Comparison of ENCODE assay signal across 22 mouse cellular contexts in the genomic region with DNA sequence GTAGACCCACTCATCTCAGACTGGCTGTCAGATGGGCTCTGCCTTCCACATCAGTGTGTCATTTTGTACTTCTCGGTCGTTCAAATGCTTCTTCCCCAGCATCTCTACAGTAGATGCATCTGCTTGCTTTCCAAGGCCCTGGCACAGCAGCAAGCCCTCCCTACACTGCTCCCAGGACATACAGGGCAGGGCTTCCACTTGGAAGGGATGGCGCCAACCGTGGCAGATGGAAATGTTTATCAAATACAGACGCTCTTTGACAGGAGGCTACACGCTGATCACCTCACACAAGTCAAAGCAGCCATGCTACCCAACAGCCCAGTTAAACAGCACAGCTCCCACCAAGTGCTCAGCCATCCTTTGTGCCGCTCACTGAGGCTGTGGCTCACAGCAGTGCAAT. TPM values are rescaled to one million over a fixed set of nuclear protein-coding genes. Genes with fewer than 3 reads are reported as not detected.
DNase-seq lines count a peak whose midpoint lies in the region; ATAC-seq lines count a peak whose summit lies in the region.
"Had no signal": no experiment of that assay in that cellular context is flagged by ENCODE, and none has a peak within 500 bp of the region (broad histone marks: within the 10 kb centered on the region; RNA-seq: fewer than 3 reads in every experiment).

No protein-coding gene starts in this region.

- 66% methylated on average over 7 of the region's 7 CpGs for whole genome bisulfite sequencing in hindbrain, embryonic 16.5 days
- 86% methylated on average over 7 of the region's 7 CpGs for WGBS in hindbrain, embryonic 11.5 days

- no peaks in the 10 kb centered on the region for H3K27me3 ChIP-seq in hindbrain, embryonic 16.5 days (replicated peaks; ENCODE audit: control insufficient read depth, insufficient read depth, low read length)
- H3K27me3 ChIP-seq in hindbrain, embryonic 11.5 days (ENCODE audit: control insufficient read depth, insufficient read depth, low read length) = no peaks in the 10 kb centered on the region
- H3K27me3 ChIP-seq: neural tube, embryonic 13.5 days; stomach, embryonic 15.5 days had no signal

- no peak overlapping the region for H3K27ac ChIP-seq in hindbrain, embryonic 16.5 days (ENCODE audit: low read depth, low read length)
- H3K27ac ChIP-seq in hindbrain, embryonic 11.5 days (ENCODE audit: low read depth, low read length) = no peak overlapping the region
- H3K27ac ChIP-seq: embryonic facial prominence, embryonic 10.5 days; hindbrain, embryonic 10.5 days; midbrain, embryonic 10.5 days; neural tube, embryonic 13.5 days; stomach, embryonic 15.5 days had no signal

- DNase-seq in hindbrain, embryonic 11.5 days (ENCODE audit: low spot score) = no peak
- DNase-seq in cerebellum, adult 11-12 months = peak; percentile 82
- DNase-seq in cerebellum, adult 9-11 months = peak; percentile 85
- DNase-seq in ovary, postnatal 36 days (ENCODE audit: low spot score) = no peak
- DNase-seq in adrenal gland, postnatal 14 days = no peak
- no peak for DNase-seq in layer of hippocampus, adult 9-10 months (ENCODE audit: low spot score)
- DNase-seq: adrenal gland, postnatal 25 days; gastrocnemius, postnatal 14 days; heart, adult 11 months; lung, postnatal 10 days; right cerebral cortex, postnatal 4 days; thymus, postnatal 25 days had no signal

- H3K4me3 ChIP-seq in hindbrain, embryonic 16.5 days (ENCODE audit: low read length) = no peak overlapping the region
- H3K4me3 ChIP-seq in hindbrain, embryonic 11.5 days (ENCODE audit: low read depth, low read length) = no peak overlapping the region
- H3K4me3 ChIP-seq: embryonic facial prominence, embryonic 10.5 days; hindbrain, embryonic 10.5 days; midbrain, embryonic 10.5 days; myocyte; neural tube, embryonic 13.5 days; stomach, embryonic 15.5 days had no signal

- peaks cover 29% of the 10 kb centered on the region for H3K36me3 ChIP-seq in hindbrain, embryonic 16.5 days (ENCODE audit: control insufficient read depth, insufficient read depth, low read length)
- H3K36me3 ChIP-seq in hindbrain, embryonic 11.5 days (ENCODE audit: control insufficient read depth, insufficient read depth, low read length) = peaks cover 12% of the 10 kb centered on the region

- H3K4me1 ChIP-seq in hindbrain, embryonic 16.5 days (ENCODE audit: control insufficient read depth, insufficient read depth, low read depth, low read length) = no peaks in the 10 kb centered on the region
- no peaks in the 10 kb centered on the region for H3K4me1 ChIP-seq in hindbrain, embryonic 11.5 days (replicated peaks; ENCODE audit: control insufficient read depth, insufficient read depth, low read length)
- H3K4me1 ChIP-seq: embryonic facial prominence, embryonic 10.5 days; hindbrain, embryonic 10.5 days; midbrain, embryonic 10.5 days; stomach, embryonic 15.5 days had no signal

- H3K9me3 ChIP-seq in hindbrain, embryonic 16.5 days (ENCODE audit: control insufficient read depth, low read length) = no peaks in the 10 kb centered on the region
- no peaks in the 10 kb centered on the region for H3K9me3 ChIP-seq in hindbrain, embryonic 11.5 days (ENCODE audit: control insufficient read depth, low read length)
- H3K9me3 ChIP-seq: embryonic facial prominence, embryonic 10.5 days; hindbrain, embryonic 10.5 days; midbrain, embryonic 10.5 days; neural tube, embryonic 13.5 days; stomach, embryonic 15.5 days had no signal

- H3K4me2 ChIP-seq in hindbrain, embryonic 16.5 days (ENCODE audit: low read length) = no peak overlapping the region
- H3K4me2 ChIP-seq in hindbrain, embryonic 11.5 days (replicated peaks; ENCODE audit: low read depth, low read length) = no peak overlapping the region
- H3K4me2 ChIP-seq: heart, embryonic 11.5 days; neural tube, embryonic 13.5 days; stomach, embryonic 15.5 days had no signal

- no peak overlapping the region for H3K9ac ChIP-seq in hindbrain, embryonic 16.5 days (ENCODE audit: low read depth, low read length)
- no peak overlapping the region for H3K9ac ChIP-seq in hindbrain, embryonic 11.5 days (ENCODE audit: low read depth, low read length)
- H3K9ac ChIP-seq: neural tube, embryonic 13.5 days; stomach, embryonic 15.5 days had no signal

- peak; percentile 45; the same call in 1 of the 2 replicates for ATAC-seq in hindbrain, embryonic 16.5 days
- ATAC-seq in hindbrain, embryonic 11.5 days (ENCODE audit: low FRiP score) = no peak
- ATAC-seq: intestine, postnatal 0 days; midbrain, embryonic 16.5 days had no signal

RNA-seq across cellular contexts. Expression of a gene that starts 9.7 kb away (rescaled TPM):
- polyA plus RNA-seq in hindbrain, embryonic 16.5 days (2015; fragmentation: Nextera tagmentation; extraction: Ambion mirVana) = 12.9 and 14.9 TPM in 2 replicates
- polyA plus RNA-seq in hindbrain, embryonic 11.5 days (2014; fragmentation: Nextera tagmentation; extraction: Ambion mirVana) = 25.2 and 29.4 TPM in 2 replicates
- 51.4 and 55.0 TPM in 2 replicates for total RNA-seq in adrenal gland, postnatal 14 days (2021)

RNA-seq across cellular contexts. Expression of a gene that starts 27.1 kb away (rescaled TPM):
- 9.9 and 15.3 TPM in 2 replicates for polyA plus RNA-seq in hindbrain, embryonic 16.5 days (2015; fragmentation: Nextera tagmentation; extraction: Ambion mirVana)
- polyA plus RNA-seq in hindbrain, embryonic 11.5 days (2014; fragmentation: Nextera tagmentation; extraction: Ambion mirVana) = 38.2 and 43.1 TPM in 2 replicates
- total RNA-seq in adrenal gland, postnatal 14 days (2021) = 11.4 and 12.5 TPM in 2 replicates

Comparison
In these comparisons a context has a peak if more than half of its experiments do, and no peak if none do; other contexts are left out.
1. DNase-seq: peak in cerebellum, adult 11-12 months (single experiment) and cerebellum, adult 9-11 months (single experiment); none in hindbrain, embryonic 11.5 days (single experiment), ovary, postnatal 36 days (single experiment), adrenal gland, postnatal 14 days (single experiment) and layer of hippocampus, adult 9-10 months (single experiment).